Mouse (Mus musculus): ENCODE measurements around the gene Dnase2b. TPM values are rescaled to one million over a fixed set of nuclear protein-coding genes. Genes with fewer than 3 reads are reported as not detected.

Dnase2b gene
- polyA plus RNA-seq, 1 experiment from 2014 or later: 4.0 TPM

DNA sequence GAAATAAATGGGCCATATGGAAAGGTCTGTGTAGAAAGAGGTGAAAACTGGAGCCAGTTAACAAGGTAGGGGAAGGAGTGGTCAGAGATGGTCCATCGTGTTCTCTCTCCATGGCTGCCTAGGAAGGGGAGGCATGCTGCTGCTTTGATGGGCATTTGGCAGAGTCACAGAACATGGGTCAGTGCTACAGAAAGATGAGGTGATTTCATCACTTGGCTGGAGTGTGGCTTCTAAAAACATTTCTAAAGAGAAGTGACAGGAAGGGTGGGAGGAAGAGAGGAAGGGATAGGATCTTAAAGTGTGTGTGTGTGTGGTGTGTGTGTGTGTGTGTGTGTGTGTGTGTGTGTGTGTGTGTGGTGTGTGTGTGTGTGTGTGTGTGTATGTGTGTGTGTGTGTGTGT is 44.1 kb downstream of the Dnase2b start:
- H3K4me2 ChIP-seq (ENCODE audit: low read depth, low read length): no peak overlapping the region
- TF ChIP-seq EP300 (IDR thresholded peaks at IDR 0.05; ENCODE audit: low read depth) (no peak), CTCF (IDR thresholded peaks at IDR 0.05; ENCODE audit: low read depth) (no peak)
- peaks cover 5% of the 10 kb centered on the region; the same call in 1 of the 2 replicates for H3K4me1 ChIP-seq (ENCODE audit: insufficient read depth)
- H3K9ac ChIP-seq (replicated peaks): no peak overlapping the region
- H3K9me3 ChIP-seq (ENCODE audit: low read length): no peaks in the 10 kb centered on the region
- 54% methylated on average over 1 of the region's 1 CpGs for WGBS (ENCODE audit: insufficient replicate concordance)
- peak overlapping the region; percentile 72 for H3K27ac ChIP-seq (ENCODE audit: low read depth)
- H3K27me3 ChIP-seq (ENCODE audit: insufficient read depth, low read length): no peaks in the 10 kb centered on the region
- no peak for DNase-seq
- H3K36me3 ChIP-seq (replicated peaks; ENCODE audit: insufficient read depth, low read length): no peaks in the 10 kb centered on the region
- no peak overlapping the region for H3K4me3 ChIP-seq (ENCODE audit: low read depth, low read length)
- ATAC-seq: peak; percentile 25; the same call in 1 of the 2 replicates

DNA sequence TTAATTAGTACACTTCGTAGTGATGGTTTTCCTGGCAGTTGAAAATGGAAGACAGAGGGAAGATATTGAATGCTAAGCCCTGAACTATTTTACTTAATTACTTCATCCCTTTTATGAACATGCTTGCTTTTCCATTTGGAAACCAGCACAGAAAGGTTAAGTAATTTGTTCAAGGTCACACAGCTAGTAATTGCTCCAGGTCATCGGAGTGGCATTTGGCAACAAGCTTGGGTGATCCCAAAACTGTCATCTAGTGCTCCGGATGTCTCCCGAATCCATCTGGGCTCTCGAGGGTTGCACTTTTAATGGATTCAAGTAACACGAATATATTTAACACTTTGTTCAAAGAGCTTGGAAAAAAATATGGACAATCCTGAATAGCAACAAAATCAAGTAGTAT is 44.5 kb downstream of the Dnase2b start:
- ATAC-seq (no peak), DNase-seq (no peak)
- H3K9ac ChIP-seq (replicated peaks): no peak overlapping the region
- H3K4me2 ChIP-seq (ENCODE audit: low read depth, low read length): peak overlapping the region; percentile 22; the same call in 1 of the 2 replicates
- TF ChIP-seq CTCF (IDR thresholded peaks at IDR 0.05; ENCODE audit: low read depth) (no peak), EP300 (IDR thresholded peaks at IDR 0.05; ENCODE audit: low read depth) (no peak)
- H3K4me1 ChIP-seq (ENCODE audit: insufficient read depth): peaks cover 5% of the 10 kb centered on the region; the same call in 1 of the 2 replicates
- 67% methylated on average over 6 of the region's 6 CpGs for WGBS (ENCODE audit: insufficient replicate concordance)
- H3K4me3 ChIP-seq (ENCODE audit: low read depth, low read length): no peak overlapping the region
- no peaks in the 10 kb centered on the region for H3K9me3 ChIP-seq (ENCODE audit: low read length)
- H3K27me3 ChIP-seq (ENCODE audit: insufficient read depth, low read length): no peaks in the 10 kb centered on the region
- H3K36me3 ChIP-seq (replicated peaks; ENCODE audit: insufficient read depth, low read length): no peaks in the 10 kb centered on the region
- peak overlapping the region; percentile 72 for H3K27ac ChIP-seq (ENCODE audit: low read depth)

DNA sequence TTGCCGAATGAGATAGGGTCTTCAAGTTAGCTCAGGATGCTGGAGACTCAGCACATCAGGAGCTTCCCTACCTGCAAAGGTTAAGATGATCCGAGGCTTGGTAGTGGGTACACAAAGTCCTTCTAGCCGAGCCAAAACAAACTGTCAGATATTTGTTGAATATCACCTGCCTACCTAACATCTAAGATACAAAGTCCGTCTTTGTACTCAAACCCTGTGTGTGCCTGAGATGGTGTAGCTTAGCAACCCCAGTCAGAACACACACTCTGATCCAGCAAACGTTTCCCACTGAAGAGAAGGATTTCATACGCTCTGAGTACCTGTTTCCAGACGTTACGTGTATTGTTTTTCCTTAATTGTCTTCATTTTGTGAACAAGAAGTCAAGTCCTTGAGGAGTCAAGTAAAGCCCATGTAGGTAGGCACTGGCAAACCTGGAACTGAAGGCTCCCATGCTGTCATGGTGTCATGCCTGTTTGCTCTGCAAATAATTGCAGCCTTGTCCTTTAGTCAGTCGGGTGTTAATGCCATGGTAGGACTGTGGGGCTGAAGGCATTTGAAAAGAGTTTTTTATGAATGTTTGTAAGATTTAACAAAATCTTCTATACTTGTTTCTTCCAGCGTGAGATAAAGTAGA is 45.1 kb downstream of the Dnase2b start, which contains the start of gene Uox:
Uox (plus strand) TSS at position 279 of the 635 bp plus-strand sequence.
- ATAC-seq: peak; percentile 87
- peak within 1 kb of the TSS; percentile 22; the same call in 1 of the 2 replicates for H3K4me2 ChIP-seq (ENCODE audit: low read depth, low read length)
- WGBS (ENCODE audit: insufficient replicate concordance): 45% methylated on average over 10 of the region's 10 CpGs
- no peaks in the 10 kb centered on the region for H3K27me3 ChIP-seq (ENCODE audit: insufficient read depth, low read length)
- no peak within 1 kb of the TSS for H3K9ac ChIP-seq (replicated peaks)
- H3K4me1 ChIP-seq (ENCODE audit: insufficient read depth): peaks cover 5% of the 10 kb centered on the region; the same call in 1 of the 2 replicates
- no peaks in the 10 kb centered on the region for H3K9me3 ChIP-seq (ENCODE audit: low read length)
- H3K4me3 ChIP-seq (ENCODE audit: low read depth, low read length): no peak within 1 kb of the TSS
- TF ChIP-seq CTCF (IDR thresholded peaks at IDR 0.05; ENCODE audit: low read depth) (no peak), EP300 (IDR thresholded peaks at IDR 0.05; ENCODE audit: low read depth) (peak; percentile 25; the same call in 1 of the 2 replicates)
- DNase-seq: no peak
- no peaks in the 10 kb centered on the region for H3K36me3 ChIP-seq (replicated peaks; ENCODE audit: insufficient read depth, low read length)
- H3K27ac ChIP-seq (ENCODE audit: low read depth): peak within 1 kb of the TSS; percentile 72

DNA sequence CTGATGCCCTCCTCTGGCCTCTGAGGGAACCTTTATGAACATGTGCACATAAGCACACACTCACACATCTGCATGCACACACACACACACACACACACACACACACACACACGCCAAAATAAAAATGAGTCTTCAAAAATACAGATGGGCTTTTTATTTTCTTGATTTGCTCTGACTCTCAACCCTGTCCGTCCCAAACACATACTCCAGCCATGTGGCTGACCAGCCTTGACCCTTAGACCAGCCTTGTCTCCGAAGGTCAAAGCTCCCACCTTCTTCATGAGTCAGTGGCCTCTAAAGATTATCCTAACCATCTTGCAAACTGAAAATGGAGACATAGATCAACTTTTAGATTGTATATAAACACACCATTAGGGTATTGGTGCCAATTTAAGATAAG is 45.8 kb downstream of the Dnase2b start:
- no peak for TF ChIP-seq EP300 (IDR thresholded peaks at IDR 0.05; ENCODE audit: low read depth)
- no peak for TF ChIP-seq CTCF (IDR thresholded peaks at IDR 0.05; ENCODE audit: low read depth)
- Histone ChIP-seq H3K36me3 (replicated peaks; ENCODE audit: insufficient read depth, low read length) (no peaks in the 10 kb centered on the region), H3K4me1 (ENCODE audit: insufficient read depth) (peaks cover 5% of the 10 kb centered on the region; the same call in 1 of the 2 replicates), H3K4me3 (ENCODE audit: low read depth, low read length) (no peak overlapping the region), H3K9ac (replicated peaks) (no peak overlapping the region), H3K27me3 (ENCODE audit: insufficient read depth, low read length) (no peaks in the 10 kb centered on the region), H3K9me3 (ENCODE audit: low read length) (no peaks in the 10 kb centered on the region), H3K4me2 (ENCODE audit: low read depth, low read length) (no peak overlapping the region), H3K27ac (ENCODE audit: low read depth) (peak overlapping the region; percentile 71)
- DNase-seq: no peak
- WGBS (ENCODE audit: insufficient replicate concordance): 58% methylated on average over 3 of the region's 3 CpGs
- no peak for ATAC-seq

DNA sequence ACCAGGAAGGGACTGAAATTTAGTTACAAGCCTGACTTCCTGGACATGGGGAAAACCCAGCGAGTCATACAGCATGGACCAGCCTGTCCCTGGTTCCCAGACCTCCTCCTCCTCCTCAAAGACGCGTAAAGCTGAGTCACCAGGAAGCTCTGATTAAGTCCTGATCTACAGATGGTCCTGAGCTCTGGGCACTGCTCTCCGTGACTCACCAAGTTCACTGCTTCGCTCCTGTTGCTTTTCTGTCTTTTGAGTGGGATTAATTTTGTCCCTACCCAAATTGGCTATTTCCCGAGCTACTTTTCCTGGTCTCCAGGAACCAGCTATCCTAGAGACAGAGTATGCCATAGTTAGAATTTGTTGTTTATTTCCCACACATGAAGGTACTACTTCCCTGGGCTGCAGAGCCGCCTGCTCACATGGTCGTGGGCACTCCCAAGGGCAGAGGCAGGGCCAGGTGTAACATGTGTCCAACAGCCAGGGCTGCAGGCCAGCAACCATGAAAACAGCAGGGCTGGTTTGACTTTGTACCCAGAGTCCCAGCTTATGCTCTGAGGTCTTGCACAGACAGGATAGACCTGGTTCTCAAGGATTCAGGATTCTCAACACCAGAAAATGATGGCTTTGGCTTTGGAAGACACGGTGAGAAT is 47.4 kb downstream of the Dnase2b start:
- peak; percentile 55 for DNase-seq
- H3K27me3 ChIP-seq (ENCODE audit: insufficient read depth, low read length): no peaks in the 10 kb centered on the region
- 54% methylated on average over 9 of the region's 9 CpGs for WGBS (ENCODE audit: insufficient replicate concordance)
- H3K9ac ChIP-seq (replicated peaks): peak overlapping the region; percentile 22; the same call in 1 of the 2 replicates
- H3K36me3 ChIP-seq (replicated peaks; ENCODE audit: insufficient read depth, low read length): no peaks in the 10 kb centered on the region
- no peak overlapping the region for H3K4me2 ChIP-seq (ENCODE audit: low read depth, low read length)
- H3K4me1 ChIP-seq (ENCODE audit: insufficient read depth): peaks cover 5% of the 10 kb centered on the region; the same call in 1 of the 2 replicates
- TF ChIP-seq EP300 (IDR thresholded peaks at IDR 0.05; ENCODE audit: low read depth) (no peak), CTCF (IDR thresholded peaks at IDR 0.05; ENCODE audit: low read depth) (no peak)
- H3K9me3 ChIP-seq (ENCODE audit: low read length): no peaks in the 10 kb centered on the region
- peak; percentile 68 for ATAC-seq
- H3K4me3 ChIP-seq (ENCODE audit: low read depth, low read length): no peak overlapping the region
- peak overlapping the region; percentile 81 for H3K27ac ChIP-seq (ENCODE audit: low read depth)

DNA sequence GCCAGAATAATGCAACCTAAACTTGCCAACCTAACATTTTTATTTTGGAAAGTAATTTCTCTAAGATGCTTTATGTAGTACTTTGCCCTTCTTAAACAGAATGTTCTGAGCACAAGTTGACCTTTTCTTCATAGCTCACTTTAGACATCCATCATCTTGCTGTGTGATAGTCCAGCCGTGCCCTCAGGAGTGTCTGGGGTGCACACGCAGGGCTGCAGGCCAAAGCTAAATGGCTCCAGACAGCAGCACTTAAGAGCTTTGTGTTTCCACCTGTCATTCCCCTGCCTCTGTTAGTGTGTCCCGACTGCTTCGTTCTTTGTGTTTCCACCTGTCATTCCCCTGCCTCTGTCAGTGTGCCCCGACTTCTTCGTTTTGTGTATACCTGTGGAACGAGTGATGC is 48.0 kb downstream of the Dnase2b start:
- Histone ChIP-seq H3K9ac (replicated peaks) (0 out of 2 replicates have a peak overlapping the region, but pooled peaks have one; percentile 22), H3K4me3 (ENCODE audit: low read depth, low read length) (no peak overlapping the region), H3K27me3 (ENCODE audit: insufficient read depth, low read length) (no peaks in the 10 kb centered on the region), H3K9me3 (ENCODE audit: low read length) (no peaks in the 10 kb centered on the region), H3K4me1 (ENCODE audit: insufficient read depth) (peaks cover 5% of the 10 kb centered on the region; the same call in 1 of the 2 replicates), H3K4me2 (ENCODE audit: low read depth, low read length) (no peak overlapping the region), H3K27ac (ENCODE audit: low read depth) (peak overlapping the region; percentile 81; the same call in 1 of the 2 replicates), H3K36me3 (replicated peaks; ENCODE audit: insufficient read depth, low read length) (no peaks in the 10 kb centered on the region)
- ATAC-seq (no peak), DNase-seq (no peak)
- no peak for TF ChIP-seq EP300 (IDR thresholded peaks at IDR 0.05; ENCODE audit: low read depth)
- TF ChIP-seq CTCF (IDR thresholded peaks at IDR 0.05; ENCODE audit: low read depth): no peak
- 73% methylated on average over 7 of the region's 7 CpGs for WGBS (ENCODE audit: insufficient replicate concordance)

Data from liver, postnatal 0 days (tissue).